Mouse (Mus musculus) G1E (cell line): ENCODE data around the gene Dcst1. TPM values are rescaled to one million over a fixed set of nuclear protein-coding genes. Genes with fewer than 3 reads are reported as not detected.
A peak's percentile ranks its signal among the peaks of the same experiment; 100 is the strongest.

ENCODE experiments used
- ATAC-seq: 2 replicates; pipeline ENCODE4 v1.8.0; 2016; ENCODE audit warnings: mild to moderate bottlenecking; ENCODE audit not compliant: insufficient number of reproducible peaks, poor library complexity, low FRiP score, severe bottlenecking; ENCODE audit errors: extremely low read depth
- DNase-seq: peaks from one replicate; pipeline ENCODE4 v3.0.0; 2012; ENCODE audit warnings: low spot score
- H3K27me3 ChIP-seq: 2 replicates; pipeline ENCODE4 v1.6.1; 2012; ENCODE audit warnings: mild to moderate bottlenecking, low read length, inconsistent platforms; ENCODE audit not compliant: insufficient read depth
- H3K36me3 ChIP-seq: replicated peaks from 2 replicates; pipeline ENCODE3; 2012; ENCODE audit warnings: mild to moderate bottlenecking, inconsistent platforms
- H3K4me1 ChIP-seq: 2 replicates; pipeline ENCODE4 v1.6.1; 2012; ENCODE audit warnings: low read depth, low read length, inconsistent platforms, mixed read lengths; ENCODE audit not compliant: insufficient read depth
- H3K4me3 ChIP-seq: 2 replicates; pipeline ENCODE4 v1.5.1; 2012; ENCODE audit warnings: low read depth, mild to moderate bottlenecking, inconsistent platforms, low read length, moderate library complexity, mixed read lengths
- H3K9me3 ChIP-seq: replicated peaks from 2 replicates; pipeline ENCODE4 v1.6.1; 2012; ENCODE audit warnings: inconsistent platforms
- CTCF ChIP-seq: IDR thresholded peaks from 2 replicates; pipeline ENCODE4 v1.5.1; 2012; ENCODE audit warnings: low read depth, low read length, inconsistent platforms, mixed read lengths
- GATA1 ChIP-seq: IDR thresholded peaks from 2 replicates; pipeline ENCODE4 v1.6.1; 2012; ENCODE audit warnings: borderline replicate concordance, low read length, inconsistent platforms, mixed read lengths
- GATA2 ChIP-seq: IDR thresholded peaks from 2 replicates; pipeline ENCODE4 v1.6.1; 2012; ENCODE audit warnings: low read depth, low read length, inconsistent platforms, borderline replicate concordance
- POLR2AphosphoS5 ChIP-seq: IDR thresholded peaks from 2 replicates; pipeline ENCODE4 v1.6.1; 2012; ENCODE audit warnings: low read depth, low read length, inconsistent platforms; ENCODE audit not compliant: insufficient replicate concordance
- TAL1 ChIP-seq: conservative IDR thresholded peaks from 2 replicates; pipeline ENCODE4 v1.6.1; 2012; ENCODE audit warnings: low read depth, low read length, inconsistent platforms, mixed read lengths
- polyA plus RNA-seq: library from polyadenylated mRNA; stranded (reverse); fragments of >175 nt; gene quantifications from 2 replicates; pipeline ENCODE4 v1.2.3, GENCODE M21; 2012
- total RNA-seq, 2 experiments: library from RNA; stranded (forward) in 1 of 2; stranded (reverse) in 1 of 2; fragments of 200-1000 nt in 1 of 2; fragments of >200 nt in 1 of 2; fragmentation: Nextera tagmentation in 1 of 2; gene quantifications; 2 replicates each; pipeline ENCODE4 v1.2.3; 2014 to 2017

Gene Dcst1
- total and polyA plus RNA-seq, 3 experiments: 0.22 TPM; not detected in 2

DNA sequence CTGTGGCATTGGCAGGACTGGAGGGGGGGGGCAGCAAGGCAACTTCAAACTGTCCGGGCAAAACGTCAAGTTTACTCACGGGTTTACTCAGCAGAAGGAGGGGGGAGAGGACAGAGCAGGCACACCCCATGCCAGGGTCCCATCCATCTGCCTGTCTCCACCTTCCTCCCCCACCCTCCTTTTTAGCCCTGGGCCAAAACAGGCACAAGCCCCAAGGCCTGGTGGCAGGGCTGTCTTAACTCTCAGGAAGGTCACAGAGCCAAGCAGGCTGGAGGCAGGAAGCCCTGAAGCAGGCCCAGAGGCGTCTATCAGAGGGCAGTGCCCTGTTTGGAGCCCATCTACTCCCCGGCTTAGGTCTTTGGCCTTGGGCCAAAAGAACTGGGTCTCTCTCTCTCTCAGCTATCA, 25.1 kb upstream of the Dcst1 start:
- DNase-seq: no peak
- H3K4me1 ChIP-seq: peaks cover 90% of the 10 kb centered on the region

GRCm38 (mm10) chr3:89388901-89389740, 24.1 kb upstream of the Dcst1 start:
- Histone ChIP-seq H3K27me3 (no peaks in the 10 kb centered on the region), H3K4me1 (peaks cover 92% of the 10 kb centered on the region), H3K4me3 (no peak overlapping the region), H3K36me3 (peaks cover 70% of the 10 kb centered on the region), H3K9me3 (no peaks in the 10 kb centered on the region)
- ATAC-seq: no peak
- TF ChIP-seq CTCF: no peak
- no peak for TF ChIP-seq GATA2
- TF ChIP-seq GATA1: no peak
- TF ChIP-seq POLR2AphosphoS5: no peak
- no peak for TF ChIP-seq TAL1
- DNase-seq: peak; percentile 42

More for the DNA sequence above, 25.1 kb upstream of the Dcst1 start:
- Histone ChIP-seq H3K9me3 (no peaks in the 10 kb centered on the region), H3K36me3 (peaks cover 60% of the 10 kb centered on the region), H3K4me3 (no peak overlapping the region; the same call in 1 of the 2 replicates), H3K27me3 (no peaks in the 10 kb centered on the region)
- no peak for TF ChIP-seq POLR2AphosphoS5
- TF ChIP-seq GATA2: no peak
- no peak for TF ChIP-seq GATA1
- no peak for TF ChIP-seq TAL1
- no peak for TF ChIP-seq CTCF
- ATAC-seq: no peak

- peak overlapping the region; percentile 64; the same call in 1 of the 2 replicates for H3K4me3 ChIP-seq
- no peak for TF ChIP-seq POLR2AphosphoS5
- no peak for TF ChIP-seq CTCF
- no peak for TF ChIP-seq TAL1
- no peak for TF ChIP-seq GATA1
- TF ChIP-seq GATA2: no peak
- ATAC-seq: no peak
Observed at GRCm38 (mm10) chr3:89388134-89388881, 23.3 kb upstream of the Dcst1 start.

GRCm38 (mm10) chr3:89387632-89388031, 22.6 kb upstream of the Dcst1 start:
- Histone ChIP-seq H3K4me3 (peak overlapping the region; percentile 64; the same call in 1 of the 2 replicates), H3K9me3 (no peaks in the 10 kb centered on the region), H3K36me3 (peaks cover 85% of the 10 kb centered on the region), H3K4me1 (peaks cover 97% of the 10 kb centered on the region), H3K27me3 (no peaks in the 10 kb centered on the region)
- ATAC-seq (no peak), DNase-seq (no peak)
- TF ChIP-seq TAL1: no peak
- TF ChIP-seq GATA1: no peak
- no peak for TF ChIP-seq CTCF
- no peak for TF ChIP-seq POLR2AphosphoS5
- no peak for TF ChIP-seq GATA2

More at GRCm38 (mm10) chr3:89388134-89388881, 23.3 kb upstream of the Dcst1 start:
- H3K36me3 ChIP-seq: peaks cover 78% of the 10 kb centered on the region
- no peaks in the 10 kb centered on the region for H3K27me3 ChIP-seq
- no peak for DNase-seq
- no peaks in the 10 kb centered on the region for H3K9me3 ChIP-seq
- peaks cover 95% of the 10 kb centered on the region for H3K4me1 ChIP-seq

GRCm38 (mm10) chr3:89386438-89387420, 21.7 kb upstream of the Dcst1 start:
- H3K36me3 ChIP-seq: peaks cover 94% of the 10 kb centered on the region
- no peaks in the 10 kb centered on the region for H3K27me3 ChIP-seq
- ATAC-seq (no peak), DNase-seq (no peak)
- peaks cover 98% of the 10 kb centered on the region for H3K4me1 ChIP-seq
- no peaks in the 10 kb centered on the region for H3K9me3 ChIP-seq
- H3K4me3 ChIP-seq: peak overlapping the region; percentile 64
- TF ChIP-seq POLR2AphosphoS5 (no peak), GATA1 (no peak), GATA2 (no peak), TAL1 (no peak), CTCF (no peak)
